Mouse (Mus musculus) embryonic facial prominence, embryonic 14.5 days (tissue): ENCODE data around the gene U2af1. TPM values are rescaled to one million over a fixed set of nuclear protein-coding genes. Genes with fewer than 3 reads are reported as not detected.

Experiments
- ATAC-seq: fragments of 200-750 bp; cut with Nextera tagmentation; 2 replicates; pipeline ENCODE4 v1.8.0; 2017; ENCODE audit warnings: low read depth, moderate number of reproducible peaks, moderate TSS enrichment
- DNase-seq: peaks from one replicate; pipeline ENCODE4 v3.0.0-alpha.2; 2015; ENCODE audit warnings: low spot score
- H3K27ac ChIP-seq: fragments of 300-500 bp; sonication (generic); replicated peaks from 2 replicates; pipeline ENCODE4 v1.5.1; 2014; ENCODE audit warnings: low read depth, mild to moderate bottlenecking, low read length, moderate library complexity
- H3K27me3 ChIP-seq: fragments of 300-500 bp; sonication (generic); replicated peaks from 2 replicates; pipeline ENCODE4 v1.6.1; 2014; ENCODE audit warnings: low read length; ENCODE audit not compliant: control insufficient read depth, insufficient read depth
- H3K36me3 ChIP-seq: fragments of 300-500 bp; sonication (generic); 2 replicates; pipeline ENCODE4 v1.6.1; 2014; ENCODE audit warnings: low read length, mixed read lengths; ENCODE audit not compliant: control insufficient read depth, insufficient read depth
- H3K4me1 ChIP-seq: fragments of 300-500 bp; sonication (generic); 2 replicates; pipeline ENCODE4 v1.6.1; 2014; ENCODE audit warnings: antibody characterized with exemption, low read length; ENCODE audit not compliant: control insufficient read depth, insufficient read depth
- H3K4me2 ChIP-seq: fragments of 300-500 bp; sonication (generic); 2 replicates; pipeline ENCODE4 v1.6.1; 2014; ENCODE audit warnings: low read depth, mild to moderate bottlenecking, low read length, moderate library complexity, mixed read lengths
- H3K4me3 ChIP-seq: fragments of 300-500 bp; sonication (generic); 2 replicates; pipeline ENCODE4 v1.5.1; 2014; ENCODE audit warnings: low read depth, mild to moderate bottlenecking, low read length
- H3K9ac ChIP-seq: fragments of 300-500 bp; sonication (generic); 2 replicates; pipeline ENCODE4 v1.6.1; 2014; ENCODE audit warnings: low read depth, mild to moderate bottlenecking, low read length, moderate library complexity, mixed read lengths
- H3K9me3 ChIP-seq: fragments of 300-500 bp; sonication (generic); 2 replicates; pipeline ENCODE4 v1.6.1; 2016; ENCODE audit warnings: low read length; ENCODE audit not compliant: control insufficient read depth
- WGBS: fragments of 180-500 bp; shearing (Covaris S2); extraction: QIAGEN DNeasy Blood & Tissue Kit; methylation state at CpG from one replicate; pipeline ENCODE4 v1.1.7; 2014; 5-methylcytosine and 5-hydroxymethylcytosine counted together
- polyA plus RNA-seq: library from polyadenylated mRNA; unstranded; fragments of >200 nt; fragmentation: Nextera tagmentation; extraction: Ambion mirVana; gene quantifications from 2 replicates; pipeline ENCODE4 v1.2.1, GENCODE M21; 2014

Gene U2af1
- polyA plus RNA-seq, 1 experiment from 2014 or later = 134 TPM

GRCm38 (mm10) chr17:31637866-31638570 lies 20.7 kb downstream of the U2af1 start:
- H3K27me3 ChIP-seq = peaks cover 19% of the 10 kb centered on the region
- H3K27ac ChIP-seq = no peak overlapping the region
- 59% methylated on average over 9 of the region's 9 CpGs for WGBS
- no peak overlapping the region for H3K4me3 ChIP-seq
- peak; percentile 56 for DNase-seq
- peaks cover 14% of the 10 kb centered on the region for H3K4me1 ChIP-seq
- ATAC-seq = no peak
- H3K36me3 ChIP-seq = no peaks in the 10 kb centered on the region
- H3K4me2 ChIP-seq = no peak overlapping the region; the same call in 1 of the 2 replicates
- H3K9ac ChIP-seq = no peak overlapping the region
- no peaks in the 10 kb centered on the region for H3K9me3 ChIP-seq

- ATAC-seq = peak; percentile 95
- Histone ChIP-seq H3K9ac (peak within 1 kb of the TSS; percentile 65), H3K27me3 (peaks cover 19% of the 10 kb centered on the region), H3K4me2 (peak within 1 kb of the TSS; percentile 86), H3K4me3 (peak within 1 kb of the TSS; percentile 52), H3K4me1 (peaks cover 14% of the 10 kb centered on the region), H3K9me3 (no peaks in the 10 kb centered on the region), H3K36me3 (no peaks in the 10 kb centered on the region), H3K27ac (0 out of 2 replicates have a peak within 1 kb of the TSS, but pooled peaks have one; percentile 28)
- DNase-seq = peak; percentile 92
- 4% methylated on average over 35 of the region's 61 CpGs for WGBS
Measured at GRCm38 (mm10) chr17:31636942-31637811, 21.5 kb downstream of the U2af1 start, which contains the start of gene Cbs. TSS of gene Cbs (minus strand) at chr17:31637238.

GRCm38 (mm10) chr17:31636277-31636941 lies 22.3 kb downstream of the U2af1 start:
- Histone ChIP-seq H3K4me1 (peaks cover 14% of the 10 kb centered on the region), H3K9me3 (no peaks in the 10 kb centered on the region), H3K9ac (peak overlapping the region; percentile 65), H3K27ac (no peak overlapping the region), H3K36me3 (no peaks in the 10 kb centered on the region), H3K27me3 (peaks cover 19% of the 10 kb centered on the region), H3K4me2 (peak overlapping the region; percentile 86), H3K4me3 (peak overlapping the region; percentile 52)
- 5% methylated on average over 42 of the region's 45 CpGs for WGBS
- ATAC-seq = peak; percentile 22; the same call in 1 of the 2 replicates
- no peak for DNase-seq

GRCm38 (mm10) chr17:31635781-31636180 lies 22.9 kb downstream of the U2af1 start:
- Histone ChIP-seq H3K9me3 (no peaks in the 10 kb centered on the region), H3K4me1 (peaks cover 14% of the 10 kb centered on the region), H3K27ac (no peak overlapping the region), H3K27me3 (peaks cover 19% of the 10 kb centered on the region), H3K4me3 (no peak overlapping the region), H3K9ac (no peak overlapping the region), H3K4me2 (peak overlapping the region; percentile 86), H3K36me3 (no peaks in the 10 kb centered on the region)
- 57% methylated on average over 11 of the region's 11 CpGs for WGBS
- ATAC-seq = no peak
- no peak for DNase-seq

GRCm38 (mm10) chr17:31634896-31635295 lies 23.8 kb downstream of the U2af1 start:
- H3K4me3 ChIP-seq = no peak overlapping the region
- peaks cover 19% of the 10 kb centered on the region for H3K27me3 ChIP-seq
- 71% methylated on average over 5 of the region's 5 CpGs for WGBS
- H3K36me3 ChIP-seq = no peaks in the 10 kb centered on the region
- H3K9me3 ChIP-seq = no peaks in the 10 kb centered on the region
- peaks cover 14% of the 10 kb centered on the region for H3K4me1 ChIP-seq
- no peak overlapping the region for H3K9ac ChIP-seq
- no peak for ATAC-seq
- H3K4me2 ChIP-seq = no peak overlapping the region
- no peak for DNase-seq
- no peak overlapping the region for H3K27ac ChIP-seq

GRCm38 (mm10) chr17:31633007-31633406 lies 25.7 kb downstream of the U2af1 start:
- Histone ChIP-seq H3K27me3 (peaks cover 19% of the 10 kb centered on the region), H3K27ac (no peak overlapping the region), H3K36me3 (no peaks in the 10 kb centered on the region), H3K4me2 (no peak overlapping the region), H3K9ac (no peak overlapping the region), H3K9me3 (no peaks in the 10 kb centered on the region), H3K4me1 (peaks cover 14% of the 10 kb centered on the region), H3K4me3 (no peak overlapping the region)
- ATAC-seq = no peak
- no peak for DNase-seq
- WGBS = 75% methylated on average over 6 of the region's 6 CpGs

GRCm38 (mm10) chr17:31631081-31631800 lies 27.5 kb downstream of the U2af1 start:
- Histone ChIP-seq H3K27me3 (peaks cover 15% of the 10 kb centered on the region), H3K36me3 (no peaks in the 10 kb centered on the region), H3K4me3 (no peak overlapping the region), H3K9me3 (no peaks in the 10 kb centered on the region), H3K9ac (no peak overlapping the region), H3K27ac (no peak overlapping the region), H3K4me1 (peaks cover 3% of the 10 kb centered on the region; the same call in 1 of the 2 replicates), H3K4me2 (no peak overlapping the region)
- WGBS = 75% methylated on average over 10 of the region's 10 CpGs
- DNase-seq (no peak), ATAC-seq (no peak)

GRCm38 (mm10) chr17:31627961-31628360 lies 30.7 kb downstream of the U2af1 start:
- Histone ChIP-seq H3K4me3 (no peak overlapping the region), H3K36me3 (no peaks in the 10 kb centered on the region), H3K9me3 (no peaks in the 10 kb centered on the region), H3K27ac (no peak overlapping the region), H3K4me1 (no peaks in the 10 kb centered on the region), H3K27me3 (no peaks in the 10 kb centered on the region), H3K4me2 (no peak overlapping the region), H3K9ac (no peak overlapping the region)
- WGBS = 91% methylated on average over 2 of the region's 2 CpGs
- no peak for DNase-seq
- no peak for ATAC-seq
